Mouse (Mus musculus) inflammation-experienced regulatory T-cells (primary cell): ENCODE results near the gene Xrcc5. TPM values are rescaled to one million over a fixed set of nuclear protein-coding genes. Genes with fewer than 3 reads are reported as not detected.

ENCODE experiments used
- polyA plus RNA-seq, 2 experiments: library from polyadenylated mRNA; unstranded; fragments of 100-300 nt; shearing (Covaris generic); gene quantifications; one replicate each; pipeline ENCODE4 v1.2.1; 2017

Gene Xrcc5
- 10 to 100 TPM; 35.1 to 41.2 TPM for polyA plus RNA-seq

DNA sequence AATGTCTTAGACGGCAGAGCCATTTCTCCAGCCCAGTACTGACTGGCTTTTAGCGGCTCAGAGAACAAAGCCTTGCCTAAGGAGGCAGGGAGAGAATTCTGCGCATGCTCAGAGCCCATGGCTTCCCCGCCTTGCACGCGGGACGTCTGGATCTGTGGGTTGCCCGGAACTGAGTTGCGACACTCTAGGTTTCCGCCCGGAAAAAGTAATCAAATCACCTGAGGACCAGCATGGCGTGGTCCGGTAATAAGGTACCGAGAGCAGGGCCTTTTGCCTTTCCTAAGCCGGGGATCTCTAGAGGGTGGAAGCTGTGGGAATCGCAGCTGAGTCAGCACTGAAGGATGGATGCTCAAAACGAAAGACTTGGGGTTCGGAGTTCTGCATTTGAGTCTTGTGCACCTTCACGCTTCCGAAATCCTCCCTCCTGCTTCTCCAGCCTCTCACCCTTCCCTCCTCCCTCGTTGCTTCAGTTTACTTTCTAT, at the start of gene Xrcc5:
Gene Xrcc5 (plus strand): TSS at position 105 of the 482 bp plus-strand sequence.

DNA sequence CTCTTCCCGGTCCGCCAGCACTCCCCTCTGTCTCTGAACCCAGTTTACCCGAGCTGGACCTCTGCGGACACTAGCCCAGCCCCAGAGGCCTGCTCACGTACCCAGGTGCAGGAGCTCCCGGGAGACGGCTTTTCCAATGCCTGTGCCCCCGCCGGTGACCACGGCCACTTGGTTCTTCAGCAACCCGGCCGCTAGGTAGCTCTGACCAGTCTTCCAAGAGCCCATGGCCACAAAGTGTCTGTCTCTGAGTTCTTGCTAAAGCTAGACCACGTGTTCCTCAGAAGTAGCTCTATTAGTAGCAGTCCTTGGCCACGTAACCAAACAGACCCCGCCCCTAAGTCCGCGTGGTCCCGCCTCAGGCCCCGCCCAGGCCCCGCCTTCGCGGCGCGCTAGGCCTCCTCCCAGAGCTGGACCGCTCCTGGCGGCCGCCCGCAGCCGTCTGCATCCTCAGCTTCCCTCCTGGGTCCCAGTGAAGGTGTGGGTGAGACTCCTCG, 23.2 kb upstream of the Xrcc5 start, which contains the start of the genes Pecr and Tmem169:
Gene Pecr (minus strand): TSS at position 323 of the 494 bp plus-strand sequence.
Gene Tmem169 (plus strand): TSS at position 378 of the 494 bp plus-strand sequence.

Other genes starting within 250 kb of the Xrcc5 start
- gene Mreg, start 95.1 kb upstream of the Xrcc5 start, polyA plus RNA-seq: under 1 TPM; 0.37 to 0.40 TPM
- 1 to 10 TPM; 5.8 to 6.1 TPM for gene Pecr, start 23.1 kb upstream of the Xrcc5 start, polyA plus RNA-seq
- not detected for gene Tmem169, start 23.1 kb upstream of the Xrcc5 start, polyA plus RNA-seq
- gene March4, start 229.5 kb downstream of the Xrcc5 start, polyA plus RNA-seq: under 1 TPM in 1 of 2 experiments, not detected in 1; 0.13 TPM